26 mouse cellular contexts compared by ENCODE assay signal in genomic region chr3:137994196-137994595, GRCm38 (mm10). TPM values are rescaled to one million over a fixed set of nuclear protein-coding genes. Genes with fewer than 3 reads are reported as not detected.
DNase-seq lines count a peak whose midpoint lies in the region; ATAC-seq lines count a peak whose summit lies in the region.
"Had no signal": no experiment of that assay in that cellular context is flagged by ENCODE, and none has a peak within 500 bp of the region (broad histone marks: within the 10 kb centered on the region; RNA-seq: fewer than 3 reads in every experiment).

No protein-coding gene starts in this region.

- 0 out of 2 replicates have a peak overlapping the region, but pooled peaks have one; percentile 25 for H3K27ac ChIP-seq in forebrain, embryonic 10.5 days
- H3K27ac ChIP-seq in forebrain, embryonic 16.5 days (ENCODE audit: low read length), result no peak overlapping the region
- H3K27ac ChIP-seq in heart, embryonic 13.5 days (replicated peaks), result peak overlapping the region; percentile 54
- peak overlapping the region; percentile 6; the same call in 1 of the 2 replicates for H3K27ac ChIP-seq in heart, embryonic 15.5 days
- no peak overlapping the region for H3K27ac ChIP-seq in midbrain, embryonic 11.5 days (ENCODE audit: low read depth, low read length)
- H3K27ac ChIP-seq in midbrain, embryonic 10.5 days (replicated peaks), result no peak overlapping the region
- H3K27ac ChIP-seq: embryonic facial prominence, embryonic 10.5 days; embryonic facial prominence, embryonic 12.5 days; forebrain, embryonic 12.5 days had no signal

- DNase-seq in forebrain, embryonic 10.5 days (ENCODE audit: extremely low spot score, low spot score), result no peak
- DNase-seq in heart, adult 18-20 months, result no peak
- DNase-seq in heart, postnatal 10 days, result no peak
- DNase-seq in midbrain, embryonic 11.5 days (ENCODE audit: low spot score, missing footprints), result peak; percentile 73
- DNase-seq in midbrain, embryonic 10.5 days (ENCODE audit: low spot score), result no peak
- DNase-seq: adrenal gland, adult 8-10 months; adrenal gland, postnatal 14 days; adrenal gland, postnatal 36 days; B cell, adult 2 months; cerebellum, adult 11-12 months; cerebellum, adult 2 months; cerebellum, adult 9-10 months; cerebellum, postnatal 10 days; cerebellum, postnatal 25 days had no signal

- peaks cover 21% of the 10 kb centered on the region for H3K4me1 ChIP-seq in forebrain, embryonic 10.5 days
- peaks cover 9% of the 10 kb centered on the region for H3K4me1 ChIP-seq in forebrain, embryonic 16.5 days (replicated peaks; ENCODE audit: control insufficient read depth, insufficient read depth, low read length)
- peaks cover 47% of the 10 kb centered on the region for H3K4me1 ChIP-seq in heart, embryonic 13.5 days
- peaks cover 33% of the 10 kb centered on the region for H3K4me1 ChIP-seq in heart, embryonic 15.5 days (replicated peaks)
- no peaks in the 10 kb centered on the region for H3K4me1 ChIP-seq in midbrain, embryonic 11.5 days (ENCODE audit: control insufficient read depth, insufficient read depth, low read length)
- H3K4me1 ChIP-seq in midbrain, embryonic 10.5 days, result peaks cover 22% of the 10 kb centered on the region
- H3K4me1 ChIP-seq: embryonic facial prominence, embryonic 12.5 days had no signal

- no peak overlapping the region for H3K4me2 ChIP-seq in forebrain, embryonic 16.5 days (ENCODE audit: low read length)
- no peak overlapping the region for H3K4me2 ChIP-seq in heart, embryonic 13.5 days
- no peak overlapping the region for H3K4me2 ChIP-seq in heart, embryonic 15.5 days
- H3K4me2 ChIP-seq in midbrain, embryonic 11.5 days, result no peak overlapping the region
- H3K4me2 ChIP-seq: embryonic facial prominence, embryonic 12.5 days; forebrain, embryonic 12.5 days had no signal

- ATAC-seq in forebrain, embryonic 16.5 days, result no peak
- ATAC-seq in heart, embryonic 13.5 days (ENCODE audit: extremely low read depth, insufficient number of reproducible peaks, low FRiP score, low TSS enrichment), result no peak
- no peak for ATAC-seq in heart, embryonic 15.5 days (replicated peaks; ENCODE audit: insufficient number of reproducible peaks, insufficient read depth, low FRiP score, low read depth)
- no peak for ATAC-seq in midbrain, embryonic 11.5 days (ENCODE audit: low FRiP score)
- ATAC-seq: activated CD4-positive, CD25-positive, alpha-beta regulatory T cell, adult 4 months; CD4-positive, CD25-positive, alpha-beta regulatory T cell, adult 4 months; forebrain, embryonic 14.5 days; Patski had no signal

- no peaks in the 10 kb centered on the region for H3K36me3 ChIP-seq in forebrain, embryonic 10.5 days (replicated peaks)
- no peaks in the 10 kb centered on the region for H3K36me3 ChIP-seq in forebrain, embryonic 16.5 days (ENCODE audit: control insufficient read depth, insufficient read depth)
- no peaks in the 10 kb centered on the region for H3K36me3 ChIP-seq in heart, embryonic 13.5 days
- no peaks in the 10 kb centered on the region for H3K36me3 ChIP-seq in heart, embryonic 15.5 days
- H3K36me3 ChIP-seq in midbrain, embryonic 11.5 days (ENCODE audit: control insufficient read depth, insufficient read depth, low read length), result no peaks in the 10 kb centered on the region
- no peaks in the 10 kb centered on the region for H3K36me3 ChIP-seq in midbrain, embryonic 10.5 days
- H3K36me3 ChIP-seq: embryonic facial prominence, embryonic 10.5 days; embryonic facial prominence, embryonic 12.5 days; forebrain, embryonic 12.5 days; G1E had no signal

- no peak overlapping the region for H3K9ac ChIP-seq in forebrain, embryonic 16.5 days (replicated peaks; ENCODE audit: low read depth, low read length)
- peak overlapping the region; percentile 58 for H3K9ac ChIP-seq in heart, embryonic 13.5 days
- no peak overlapping the region for H3K9ac ChIP-seq in heart, embryonic 15.5 days
- H3K9ac ChIP-seq in midbrain, embryonic 11.5 days (ENCODE audit: low read length), result no peak overlapping the region
- H3K9ac ChIP-seq: embryonic facial prominence, embryonic 12.5 days; forebrain, embryonic 12.5 days had no signal

- intact Hi-C loops in heart, postnatal 10 days (cut with DNase I), result loop anchor here (5.0 kb wide), 3 partner anchors 57 to 73 kb away; partner anchors contain the start of genes 1110002E22Rik and Gm5105

- H3K4me3 ChIP-seq in forebrain, embryonic 10.5 days, result no peak overlapping the region
- no peak overlapping the region for H3K4me3 ChIP-seq in forebrain, embryonic 16.5 days (replicated peaks; ENCODE audit: low read length)
- H3K4me3 ChIP-seq in heart, embryonic 13.5 days, result no peak overlapping the region
- no peak overlapping the region for H3K4me3 ChIP-seq in heart, embryonic 15.5 days
- H3K4me3 ChIP-seq in midbrain, embryonic 11.5 days (ENCODE audit: low read depth, low read length), result no peak overlapping the region
- no peak overlapping the region for H3K4me3 ChIP-seq in midbrain, embryonic 10.5 days
- H3K4me3 ChIP-seq: embryonic facial prominence, embryonic 10.5 days; embryonic facial prominence, embryonic 12.5 days; forebrain, embryonic 12.5 days had no signal

- no peaks in the 10 kb centered on the region for H3K9me3 ChIP-seq in forebrain, embryonic 10.5 days
- no peaks in the 10 kb centered on the region for H3K9me3 ChIP-seq in forebrain, embryonic 16.5 days (ENCODE audit: control insufficient read depth, low read length)
- H3K9me3 ChIP-seq in heart, embryonic 13.5 days, result no peaks in the 10 kb centered on the region
- H3K9me3 ChIP-seq in heart, embryonic 15.5 days (replicated peaks), result no peaks in the 10 kb centered on the region
- no peaks in the 10 kb centered on the region for H3K9me3 ChIP-seq in midbrain, embryonic 11.5 days (ENCODE audit: control insufficient read depth, low read length)
- no peaks in the 10 kb centered on the region for H3K9me3 ChIP-seq in midbrain, embryonic 10.5 days (replicated peaks)
- H3K9me3 ChIP-seq: embryonic facial prominence, embryonic 10.5 days; embryonic facial prominence, embryonic 12.5 days; forebrain, embryonic 12.5 days; G1E had no signal

- no peaks in the 10 kb centered on the region for H3K27me3 ChIP-seq in forebrain, embryonic 10.5 days (ENCODE audit: poor library complexity, severe bottlenecking)
- no peaks in the 10 kb centered on the region for H3K27me3 ChIP-seq in forebrain, embryonic 16.5 days (replicated peaks; ENCODE audit: control insufficient read depth, insufficient read depth, low read length)
- H3K27me3 ChIP-seq in heart, embryonic 13.5 days (replicated peaks), result no peaks in the 10 kb centered on the region
- no peaks in the 10 kb centered on the region for H3K27me3 ChIP-seq in heart, embryonic 15.5 days
- no peaks in the 10 kb centered on the region for H3K27me3 ChIP-seq in midbrain, embryonic 11.5 days (ENCODE audit: control insufficient read depth, insufficient read depth, low read length)
- H3K27me3 ChIP-seq in midbrain, embryonic 10.5 days (ENCODE audit: low read depth, poor library complexity, severe bottlenecking), result no peaks in the 10 kb centered on the region
- H3K27me3 ChIP-seq: CH12.LX; embryonic facial prominence, embryonic 12.5 days; forebrain, embryonic 12.5 days; Patski had no signal

- 87% methylated on average over 2 of the region's 2 CpGs for WGBS in forebrain, embryonic 10.5 days
- 78% methylated on average over 2 of the region's 2 CpGs for WGBS in forebrain, embryonic 16.5 days
- 67% methylated on average over 2 of the region's 2 CpGs for WGBS in heart, embryonic 13.5 days
- 70% methylated on average over 2 of the region's 2 CpGs for WGBS in heart, embryonic 15.5 days
- WGBS in midbrain, embryonic 11.5 days, result 96% methylated on average over 2 of the region's 2 CpGs
- WGBS in midbrain, embryonic 10.5 days, result 88% methylated on average over 2 of the region's 2 CpGs

RNA-seq across cellular contexts. Expression of gene Dapp1, which starts 12.9 kb away (rescaled TPM):
- 2.2 and 3.5 TPM in 2 replicates for polyA plus RNA-seq in forebrain, embryonic 10.5 days (2016; fragmentation: Nextera tagmentation; extraction: Ambion mirVana)
- polyA plus RNA-seq in forebrain, embryonic 16.5 days (2015; fragmentation: Nextera tagmentation; extraction: Ambion mirVana), result 4.1 and 4.3 TPM in 2 replicates
- polyA plus RNA-seq in heart, embryonic 13.5 days (2015; fragmentation: Nextera tagmentation; extraction: Ambion mirVana), result 13.0 and 14.5 TPM in 2 replicates
- total RNA-seq in heart, adult 18-20 months (2021), result 1 to 10 TPM; 5.4 to 9.7 TPM
- polyA plus RNA-seq in heart, embryonic 15.5 days (2015; fragmentation: Nextera tagmentation; extraction: Ambion mirVana), result 18.4 TPM in 2 replicates
- total RNA-seq in heart, postnatal 10 days (2021), result 1 to 10 TPM; 4.0 to 5.2 TPM
- polyA plus RNA-seq in midbrain, embryonic 11.5 days (2014; fragmentation: Nextera tagmentation; extraction: Ambion mirVana), result 3.2 and 3.4 TPM in 2 replicates
- polyA plus RNA-seq in midbrain, embryonic 10.5 days (2016; fragmentation: Nextera tagmentation; extraction: Ambion mirVana), result 2.3 and 2.9 TPM in 2 replicates

Comparison
In these comparisons a context has a peak if more than half of its experiments do, and no peak if none do; other contexts are left out.
1. H3K27ac ChIP-seq: peak in forebrain, embryonic 10.5 days (single experiment), heart, embryonic 13.5 days (single experiment) and heart, embryonic 15.5 days (single experiment); none in forebrain, embryonic 16.5 days (single experiment), midbrain, embryonic 11.5 days (single experiment) and midbrain, embryonic 10.5 days (single experiment).